Mouse (Mus musculus): ENCODE results near the gene Akirin1. TPM values are rescaled to one million over a fixed set of nuclear protein-coding genes. Genes with fewer than 3 reads are reported as not detected.

Akirin1 gene
- polyA plus RNA-seq (2012; rRNA removed), result 53.2 and 55.6 TPM in 2 replicates

DNA sequence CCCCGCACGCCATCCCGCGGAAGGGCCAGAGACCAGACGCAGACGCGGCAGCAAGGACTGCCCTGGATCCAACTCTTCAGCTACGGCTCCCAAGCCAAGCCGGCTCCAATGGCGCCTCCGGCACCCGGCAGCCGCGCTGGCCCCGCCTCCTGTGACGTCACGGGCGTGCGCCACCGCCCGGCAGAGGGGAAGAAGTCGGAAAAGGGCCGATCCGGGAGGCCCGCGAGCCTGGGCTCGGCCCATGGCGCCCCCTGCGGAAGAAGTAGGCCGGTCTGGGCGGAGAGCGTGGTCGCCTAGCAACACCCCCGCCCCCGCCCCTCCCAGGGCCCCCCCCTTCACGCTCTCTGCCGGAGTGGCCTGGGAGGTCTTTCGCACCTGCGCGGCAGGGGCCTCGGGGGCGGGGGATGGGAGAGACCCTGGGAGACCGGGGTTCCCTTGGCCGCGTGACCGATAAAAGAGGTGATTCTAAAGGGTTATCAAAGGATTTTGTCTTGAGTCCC, at the start of gene Akirin1:
Akirin1 (minus strand) TSS at position 194 of the 500 bp plus-strand sequence.

DNA sequence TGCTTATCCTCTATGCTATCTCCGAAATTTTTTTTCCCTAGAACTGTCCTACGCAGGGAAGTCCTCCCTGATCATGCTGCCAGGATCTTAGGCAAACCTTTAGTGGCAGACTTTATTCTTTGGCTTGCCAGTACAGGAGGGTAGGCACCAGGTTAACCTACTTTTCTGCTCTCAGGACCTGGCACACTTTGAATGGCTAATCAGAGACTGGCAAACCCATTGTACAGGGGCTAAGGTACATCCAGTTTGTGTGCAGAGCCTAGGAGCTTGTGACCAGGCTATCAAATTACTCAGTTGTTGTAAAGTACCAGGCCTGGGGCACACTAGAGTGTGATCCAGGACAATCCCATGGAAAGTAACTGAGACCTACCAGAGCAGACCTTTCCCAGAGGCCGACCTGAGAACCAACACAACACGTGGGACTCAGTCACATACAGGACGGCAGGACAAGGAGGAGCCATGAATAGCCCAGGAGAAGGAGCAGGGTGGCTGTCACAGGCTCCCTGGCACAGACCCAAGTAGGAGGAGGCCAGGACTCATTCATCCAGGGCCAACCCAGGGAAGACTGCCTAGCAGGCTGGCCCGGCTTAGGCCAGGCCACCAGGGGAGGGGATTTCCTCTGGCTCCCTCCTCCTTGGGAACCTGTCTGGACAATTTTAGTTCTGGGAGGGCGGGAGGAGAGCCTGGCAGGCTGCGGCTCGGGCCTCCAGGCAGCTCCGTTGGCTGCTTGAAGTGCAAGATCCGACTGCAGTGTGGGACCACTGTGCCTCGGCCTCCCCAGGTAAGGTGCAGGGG, 37.2 kb upstream of the Akirin1 start, which contains the start of gene Rhbdl2:
Rhbdl2 (plus strand) TSS at position 684 of the 795 bp plus-strand sequence.

GRCm38 (mm10) chr4:123717574-123718433, 32.3 kb downstream of the Akirin1 start, which contains the start of gene Ndufs5:
Gene Ndufs5, minus strand, starts transcription at chr4:123718202.

Other genes with a start within 250 kb of the Akirin1 start
- 114 and 124 TPM in 2 replicates for gene Macf1, start 66.0 kb downstream of the Akirin1 start, polyA plus RNA-seq (2012; rRNA removed)
- gene Ndufs5, start 32.1 kb downstream of the Akirin1 start, polyA plus RNA-seq (2012; rRNA removed), result 262 and 569 TPM in 2 replicates
- 1.0 and 1.2 TPM in 2 replicates for gene Rhbdl2, start 37.5 kb upstream of the Akirin1 start, polyA plus RNA-seq (2012; rRNA removed)
- gene 4933427I04Rik, start 109.3 kb upstream of the Akirin1 start, polyA plus RNA-seq (2012; rRNA removed), result not detected in 2 replicates
- 19.2 and 25.1 TPM in 2 replicates for gene Mycbp, start 154.5 kb upstream of the Akirin1 start, polyA plus RNA-seq (2012; rRNA removed)
- 44.7 and 54.1 TPM in 2 replicates for gene Rragc, start 167.1 kb upstream of the Akirin1 start, polyA plus RNA-seq (2012; rRNA removed)
- gene 4930535I16Rik, start 167.7 kb upstream of the Akirin1 start, polyA plus RNA-seq (2012; rRNA removed), result 0.12 TPM in 1 of 2 replicates, not detected in the other

All from central nervous system, embryonic 11.5 days (tissue).